Mouse (Mus musculus): ENCODE results near the gene Tfam.

Gene Tfam

GRCm38 (mm10) chr10:71238240-71238554 lies at the start of gene Tfam:
Tfam (minus strand) TSS chr10:71238280.
- DNase-seq (ENCODE audit: low spot score in 2 of 2), result no peak

- DNase-seq (ENCODE audit: low spot score in 2 of 2), result peak; percentile 92 to 93
These were observed 47.1 kb upstream of the Tfam start, which contains the start of gene Ube2d1 for GRCm38 (mm10) chr10:71285126-71285580. Ube2d1 (minus strand) TSS chr10:71285262.

- DNase-seq (ENCODE audit: low spot score in 2 of 2), result peak in 1 of 2 experiments; percentile 34
These were observed 46.5 kb upstream of the Tfam start for GRCm38 (mm10) chr10:71284511-71285125.

DNA sequence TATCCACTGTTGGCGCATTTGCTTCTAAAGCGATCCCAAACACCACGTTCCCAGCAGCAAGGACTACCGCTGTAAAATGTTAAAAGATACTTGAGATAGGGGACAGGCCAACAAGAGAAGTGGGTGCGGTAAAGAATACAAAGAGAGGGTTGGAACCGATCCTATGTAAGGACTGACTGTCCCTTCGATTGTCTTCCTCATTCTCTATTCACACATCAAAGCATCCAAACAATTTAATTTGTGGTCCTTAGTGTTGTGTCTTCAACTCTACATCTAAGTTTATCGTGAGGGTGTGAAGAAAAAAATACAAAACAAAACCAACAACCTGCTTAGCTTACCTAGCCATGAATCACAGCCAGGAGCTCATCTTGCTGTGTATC lies 46.0 kb upstream of the Tfam start:
- DNase-seq (ENCODE audit: low spot score in 2 of 2), result no peak

DNA sequence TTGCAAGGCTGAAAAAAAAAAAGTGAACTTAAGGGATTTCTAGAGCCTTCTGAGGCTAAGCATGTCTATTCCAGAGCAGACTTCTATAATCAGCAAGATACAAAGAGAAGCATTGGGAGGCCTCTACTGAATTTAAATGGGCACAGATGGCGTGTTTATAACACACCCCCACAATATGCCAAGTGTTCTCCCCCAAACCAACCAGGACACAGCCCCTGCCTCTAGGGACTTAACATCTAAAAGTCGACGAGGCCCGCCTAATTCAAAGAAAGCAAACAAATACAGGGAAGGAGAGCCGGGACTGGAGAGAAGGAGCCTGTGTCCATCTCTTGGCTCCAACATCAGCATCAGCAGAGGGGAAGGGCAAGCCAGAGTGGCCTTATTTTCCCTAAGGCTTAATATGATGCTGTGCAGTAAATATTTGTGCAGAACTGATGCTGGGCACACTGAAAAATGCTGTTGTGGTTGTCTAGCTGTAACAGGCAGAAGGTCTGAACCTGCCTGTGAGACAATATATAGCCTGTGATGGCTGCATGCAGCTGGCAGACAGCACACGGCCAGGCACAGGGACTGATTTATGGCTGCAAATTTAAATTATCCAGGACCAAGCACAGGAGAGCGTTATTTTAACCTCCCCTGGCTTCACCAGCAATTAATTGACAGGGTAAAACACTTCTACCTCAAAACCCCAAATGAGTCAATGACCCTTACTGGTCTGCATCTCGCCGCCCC lies 35.1 kb upstream of the Tfam start:
- peak; percentile 56 to 68 for DNase-seq (ENCODE audit: low spot score in 2 of 2)

DNA sequence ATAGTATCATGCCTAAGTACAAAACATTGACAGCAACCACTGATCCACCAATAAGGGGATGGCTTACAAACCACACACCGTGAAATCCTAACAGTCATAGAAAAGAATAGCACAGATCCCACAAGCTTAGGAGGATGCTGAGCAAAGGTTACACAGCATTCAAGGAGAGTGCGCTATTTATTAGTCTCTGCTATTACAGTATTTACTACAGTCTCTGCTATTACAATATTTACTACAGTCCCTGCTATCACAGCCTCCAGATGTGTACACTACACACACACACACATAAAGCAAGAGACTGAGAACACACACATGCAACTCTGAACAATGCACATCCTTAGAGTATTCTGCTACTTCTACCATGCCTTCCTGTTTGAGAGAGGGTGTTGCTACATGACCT lies 29.9 kb upstream of the Tfam start:
- no peak for DNase-seq (ENCODE audit: low spot score in 2 of 2)

GRCm38 (mm10) chr10:71267511-71267910 lies 29.4 kb upstream of the Tfam start:
- no peak for DNase-seq (ENCODE audit: low spot score in 2 of 2)

GRCm38 (mm10) chr10:71265067-71265466 lies 27.0 kb upstream of the Tfam start:
- no peak for DNase-seq (ENCODE audit: low spot score in 2 of 2)

GRCm38 (mm10) chr10:71261637-71262036 lies 23.6 kb upstream of the Tfam start:
- DNase-seq (ENCODE audit: low spot score in 2 of 2), result no peak

GRCm38 (mm10) chr10:71258943-71259342 lies 20.9 kb upstream of the Tfam start:
- no peak for DNase-seq (ENCODE audit: low spot score in 2 of 2)

DNA sequence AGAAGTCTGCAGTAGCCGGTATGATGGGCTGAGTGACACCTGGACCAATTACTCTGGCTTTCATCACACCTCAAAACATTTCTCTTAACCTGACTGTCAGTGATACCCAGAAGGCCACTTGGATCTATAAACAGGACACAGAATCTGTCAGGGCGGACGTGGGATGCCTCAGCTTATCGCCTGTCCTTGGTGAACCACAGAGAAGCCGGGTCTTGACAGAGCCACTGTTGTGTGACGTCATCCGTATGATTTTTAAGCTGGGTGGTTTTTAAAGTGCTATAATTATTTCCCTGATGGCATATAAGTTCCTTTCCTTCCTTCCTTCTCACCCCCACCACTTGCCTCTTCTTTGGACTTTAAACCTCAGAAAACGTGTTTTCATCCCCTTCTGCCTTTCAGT lies 20.4 kb upstream of the Tfam start:
- no peak for DNase-seq (ENCODE audit: low spot score in 2 of 2)

GRCm38 (mm10) chr10:71253147-71253546 lies 15.1 kb upstream of the Tfam start:
- DNase-seq (ENCODE audit: low spot score in 2 of 2), result no peak

- DNase-seq (ENCODE audit: low spot score in 2 of 2), result no peak
These were observed 14.3 kb upstream of the Tfam start for GRCm38 (mm10) chr10:71252421-71252820.

DNA sequence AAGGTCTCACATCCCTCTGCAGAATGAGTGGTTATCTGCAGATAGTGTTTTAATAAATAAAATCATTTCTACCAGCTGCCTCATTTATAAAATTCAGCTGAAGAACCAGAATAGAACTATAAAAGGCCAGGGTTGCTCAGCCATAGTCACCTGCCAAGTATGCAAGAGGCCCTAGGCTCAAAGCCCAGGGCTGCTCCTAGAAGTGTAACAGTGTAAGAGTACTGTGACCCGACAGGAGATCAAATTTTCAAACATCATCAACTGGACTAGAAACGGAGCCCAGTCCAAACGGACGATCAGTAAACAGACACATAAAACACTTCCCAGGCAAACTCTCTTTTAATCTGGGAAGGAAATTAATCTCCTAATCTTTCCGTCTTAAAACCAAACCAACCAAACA lies 13.8 kb upstream of the Tfam start:
- no peak for DNase-seq (ENCODE audit: low spot score in 2 of 2)

- no peak for DNase-seq (ENCODE audit: low spot score in 2 of 2)
These were observed 13.2 kb upstream of the Tfam start for GRCm38 (mm10) chr10:71251256-71251655.

- peak; percentile 64 to 75 for DNase-seq (ENCODE audit: low spot score in 2 of 2)
These were observed 12.4 kb upstream of the Tfam start for GRCm38 (mm10) chr10:71250472-71250871.

DNA sequence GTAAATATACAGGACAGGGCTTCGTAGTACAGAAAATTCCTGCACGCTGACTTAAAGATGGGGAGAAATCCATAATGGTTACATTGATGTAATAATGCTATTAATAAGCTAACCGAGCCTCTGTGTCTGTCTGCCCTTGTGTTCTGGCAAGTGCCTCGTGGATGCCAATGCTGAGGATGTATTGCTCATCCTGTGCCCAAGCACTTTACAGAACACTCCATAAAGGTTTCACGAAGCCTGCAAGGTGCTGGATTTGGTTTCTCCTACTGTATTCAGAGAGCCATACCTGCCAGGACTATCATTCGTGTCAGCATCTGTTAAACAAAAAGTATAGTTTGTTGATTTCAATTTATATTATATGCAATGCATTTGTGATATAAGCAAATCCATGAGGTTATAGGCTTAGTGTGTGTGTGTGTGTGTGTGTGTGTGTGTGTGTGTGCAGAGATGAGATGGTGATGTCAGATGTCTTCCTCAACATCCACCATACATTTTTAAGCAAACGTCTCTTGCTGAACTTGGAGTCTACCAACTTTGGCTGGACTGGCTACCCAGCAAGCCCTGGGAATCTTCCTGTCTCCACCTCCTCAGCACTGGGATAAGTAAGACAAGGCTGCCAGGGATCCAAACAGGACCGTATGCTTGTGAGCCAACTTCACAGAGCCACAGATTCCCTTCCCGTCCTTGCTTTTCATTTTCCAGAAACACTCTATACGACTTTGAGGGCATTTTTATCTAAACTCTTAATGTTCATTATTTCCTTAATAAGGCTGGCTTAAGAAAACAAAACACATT lies 11.2 kb upstream of the Tfam start:
- DNase-seq (ENCODE audit: low spot score in 2 of 2), result no peak

DNA sequence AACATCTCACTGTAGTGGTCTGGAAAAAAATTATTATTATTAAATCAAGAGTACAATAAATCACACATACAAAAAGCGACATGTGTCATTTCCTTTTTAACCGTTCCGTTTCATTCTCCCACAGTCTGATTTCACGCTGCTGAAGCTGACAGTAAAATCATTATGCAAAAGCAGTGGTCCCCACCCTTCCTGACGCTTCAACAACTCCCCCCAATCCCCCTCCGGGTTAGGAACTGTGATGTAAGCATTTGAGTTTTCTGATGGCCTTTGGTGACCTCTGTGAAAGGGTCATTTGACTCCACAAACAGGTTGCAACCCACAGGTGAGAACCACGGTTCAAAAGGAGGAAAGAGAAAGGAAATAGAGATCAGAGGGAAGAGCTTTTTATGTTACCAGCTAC lies 8.9 kb upstream of the Tfam start:
- no peak for DNase-seq (ENCODE audit: low spot score in 2 of 2)

DNA sequence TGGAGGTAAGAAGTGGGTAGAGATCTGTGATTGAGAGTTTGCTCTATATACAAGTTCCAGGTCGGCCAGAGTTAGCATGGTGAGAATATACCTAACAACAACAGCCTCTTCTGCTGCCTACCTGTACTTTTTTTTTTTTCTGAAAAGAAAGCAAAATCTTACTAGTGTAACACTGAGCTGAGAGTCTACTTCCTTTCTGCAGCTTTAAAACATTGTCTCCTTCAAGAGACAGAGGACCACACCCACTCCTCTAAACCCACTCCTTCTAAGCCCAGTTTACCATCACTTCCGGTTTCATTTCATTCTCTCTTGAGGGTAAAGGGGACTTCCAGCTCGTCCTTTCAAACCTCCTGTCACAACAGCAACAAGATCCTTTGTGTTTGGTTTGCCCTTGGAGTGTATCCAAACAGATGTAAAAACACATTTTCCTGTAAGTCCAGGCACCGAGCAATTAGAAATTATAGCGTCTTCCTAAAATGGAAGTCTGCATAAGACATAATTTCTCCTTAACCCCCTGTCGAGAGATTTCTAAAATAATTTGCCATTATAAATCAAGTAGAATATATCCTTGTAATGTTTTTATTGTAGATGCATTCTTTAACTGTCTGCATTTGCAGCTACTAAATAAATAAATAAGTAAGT lies 1.5 kb upstream of the Tfam start:
- DNase-seq (ENCODE audit: low spot score in 2 of 2), result no peak

DNA sequence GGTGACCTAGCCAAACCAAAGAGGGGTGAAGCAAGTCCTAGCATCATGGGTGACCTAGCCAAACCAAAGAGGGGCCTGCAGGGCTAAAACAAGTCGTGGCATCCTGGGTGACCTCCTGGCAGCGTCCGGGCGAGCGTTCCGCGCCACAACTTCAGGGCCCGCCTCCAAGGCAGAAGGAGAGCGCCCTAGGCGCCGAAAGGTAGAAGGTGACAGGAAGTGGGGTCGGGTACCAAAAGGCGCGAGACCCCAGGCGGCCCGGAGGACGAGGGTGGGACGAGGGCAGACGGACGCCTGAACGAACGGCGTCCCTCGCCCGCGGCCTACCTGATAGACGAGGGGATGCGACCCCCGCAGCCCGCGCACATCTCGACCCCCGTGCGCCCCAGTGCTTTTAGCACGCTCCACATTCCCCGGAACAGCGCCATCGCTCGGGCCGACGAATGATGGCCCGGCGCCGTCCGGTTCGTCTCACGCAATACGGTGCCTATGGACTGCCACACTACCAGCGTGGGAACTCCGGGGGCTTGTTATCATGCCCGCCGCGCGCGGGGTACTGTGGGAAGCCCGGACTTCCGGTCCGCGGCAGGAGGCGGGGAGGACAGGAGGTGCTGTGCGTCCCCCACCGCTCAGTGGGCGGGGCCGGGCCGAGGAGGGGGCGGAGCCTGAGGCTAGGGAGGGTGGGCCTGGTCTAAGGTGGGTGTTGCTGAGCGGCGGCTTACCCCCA lies 402 bp downstream of the Tfam start:
- DNase-seq (ENCODE audit: low spot score in 2 of 2), result peak; percentile 96

- DNase-seq (ENCODE audit: low spot score in 2 of 2), result no peak
These were observed 4.0 kb downstream of the Tfam start for GRCm38 (mm10) chr10:71234071-71234470.

DNA sequence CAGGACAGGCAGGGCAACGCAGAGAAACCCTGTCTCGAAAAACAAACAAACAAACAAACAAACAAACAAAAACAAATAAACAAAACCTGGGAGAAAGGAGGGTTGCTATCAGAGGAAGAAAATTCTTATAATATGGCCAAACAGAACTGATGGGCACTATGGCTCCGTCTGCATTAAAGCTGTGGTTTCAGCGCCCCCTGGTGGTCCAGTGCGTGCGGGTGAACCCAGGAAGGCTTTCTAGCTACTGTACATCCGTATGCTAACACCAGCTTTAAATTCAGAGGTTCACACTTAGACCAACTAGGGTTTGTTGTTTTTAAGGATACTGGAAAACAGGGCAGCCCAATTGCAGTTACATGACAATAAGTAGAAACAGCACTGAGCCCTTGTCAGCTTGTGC lies 12.2 kb downstream of the Tfam start:
- DNase-seq (ENCODE audit: low spot score in 2 of 2), result peak; percentile 85 to 92

Data from right cerebral cortex, postnatal 10 days (tissue).